Mouse (Mus musculus) spleen, adult 2 months (tissue): Measurements from ENCODE around the gene Rpp30. TPM values are rescaled to one million over a fixed set of nuclear protein-coding genes. Genes with fewer than 3 reads are reported as not detected.

ENCODE experiments used
- DNase-seq, 2 experiments: peaks; one replicate each; pipeline versions ENCODE4 v3.0.0 to v3.0.0-alpha.2; 2012 to 2021; ENCODE audit warnings: low spot score in 2 of 2, low read depth in 1 of 2
- H3K27ac ChIP-seq: fragments of 200-500 bp; 2 replicates; pipeline ENCODE4 v1.5.1; 2012; ENCODE audit warnings: low read length, inconsistent platforms; ENCODE audit not compliant: insufficient read depth
- H3K27me3 ChIP-seq: fragments of 200-500 bp; 2 replicates; pipeline ENCODE4 v1.6.1; 2012; ENCODE audit warnings: mild to moderate bottlenecking, moderate library complexity, low read length, inconsistent platforms; ENCODE audit not compliant: control insufficient read depth, insufficient read depth
- H3K36me3 ChIP-seq: fragments of 200-500 bp; 2 replicates; pipeline ENCODE4 v1.6.1; 2012; ENCODE audit warnings: mild to moderate bottlenecking, low read length, inconsistent platforms; ENCODE audit not compliant: control insufficient read depth, insufficient read depth
- H3K4me1 ChIP-seq: fragments of 200-500 bp; 2 replicates; pipeline ENCODE4 v1.6.1; 2011; ENCODE audit warnings: inconsistent platforms; ENCODE audit not compliant: control insufficient read depth, insufficient read depth, insufficient read length
- H3K4me3 ChIP-seq: fragments of 200-500 bp; 2 replicates; pipeline ENCODE4 v1.5.1; 2011; ENCODE audit warnings: mild to moderate bottlenecking, inconsistent platforms; ENCODE audit not compliant: insufficient read depth, insufficient read length; ENCODE audit errors: extremely low read depth
- CTCF ChIP-seq: fragments of 200-500 bp; IDR thresholded peaks from 2 replicates; pipeline ENCODE4 v1.5.1; 2011; ENCODE audit warnings: mild to moderate bottlenecking, inconsistent platforms; ENCODE audit not compliant: insufficient read depth, insufficient read length, insufficient replicate concordance; ENCODE audit errors: extremely low read depth
- POLR2A ChIP-seq: fragments of 200-500 bp; IDR thresholded peaks from 2 replicates; pipeline ENCODE4 v1.6.1; 2011; ENCODE audit warnings: low read depth, low read length, inconsistent platforms
- WGBS: fragments of 180-500 bp; shearing (Covaris S2); methylation state at CpG from one replicate; pipeline ENCODE4 v1.1.7; 2018; 5-methylcytosine and 5-hydroxymethylcytosine counted together
- polyA plus RNA-seq: library from polyadenylated mRNA; depleted of rRNA; stranded (reverse); fragments of >200 nt; gene quantifications from 2 replicates; pipeline ENCODE4 v1.2.3, GENCODE M21; 2012

The Rpp30 gene
- polyA plus RNA-seq, 1 experiment = 1.4 TPM

GRCm38 (mm10) chr19:36082606-36083261 is 782 bp upstream of the Rpp30 start:
- H3K4me1 ChIP-seq = peaks cover 4% of the 10 kb centered on the region; the same call in 1 of the 2 replicates
- H3K27me3 ChIP-seq = no peaks in the 10 kb centered on the region
- no peak overlapping the region for H3K27ac ChIP-seq
- TF ChIP-seq POLR2A = no peak
- TF ChIP-seq CTCF = peak; percentile 37; the same call in 1 of the 2 replicates
- no peaks in the 10 kb centered on the region for H3K36me3 ChIP-seq
- no peak overlapping the region for H3K4me3 ChIP-seq
- 51% methylated on average over 7 of the region's 7 CpGs for WGBS
- peak; percentile 27 to 52 for DNase-seq

- DNase-seq = no peak
- TF ChIP-seq POLR2A (no peak), CTCF (no peak)
- Histone ChIP-seq H3K27me3 (no peaks in the 10 kb centered on the region), H3K4me3 (no peak overlapping the region), H3K4me1 (no peaks in the 10 kb centered on the region), H3K36me3 (peaks cover 21% of the 10 kb centered on the region), H3K27ac (no peak overlapping the region)
- 36% methylated on average over 5 of the region's 5 CpGs for WGBS
These were observed 7.3 kb downstream of the Rpp30 start for GRCm38 (mm10) chr19:36090781-36091180.

GRCm38 (mm10) chr19:36097194-36097593 is 13.7 kb downstream of the Rpp30 start:
- 89% methylated on average over 3 of the region's 3 CpGs for WGBS
- no peaks in the 10 kb centered on the region for H3K27me3 ChIP-seq
- TF ChIP-seq CTCF = no peak
- TF ChIP-seq POLR2A = no peak
- DNase-seq = no peak
- H3K4me1 ChIP-seq = no peaks in the 10 kb centered on the region
- H3K4me3 ChIP-seq = no peak overlapping the region
- peaks cover 28% of the 10 kb centered on the region for H3K36me3 ChIP-seq
- no peak overlapping the region for H3K27ac ChIP-seq

GRCm38 (mm10) chr19:36098265-36098664 is 14.7 kb downstream of the Rpp30 start:
- no peak for DNase-seq
- peaks cover 28% of the 10 kb centered on the region for H3K36me3 ChIP-seq
- no peaks in the 10 kb centered on the region for H3K27me3 ChIP-seq
- no peak for TF ChIP-seq CTCF
- H3K27ac ChIP-seq = no peak overlapping the region
- no peak overlapping the region for H3K4me3 ChIP-seq
- H3K4me1 ChIP-seq = no peaks in the 10 kb centered on the region
- WGBS = 95% methylated on average over 1 of the region's 1 CpGs

- peaks cover 26% of the 10 kb centered on the region for H3K36me3 ChIP-seq
- WGBS = 93% methylated on average over 7 of the region's 7 CpGs
- H3K27me3 ChIP-seq = no peaks in the 10 kb centered on the region
- H3K27ac ChIP-seq = no peak overlapping the region
- no peak overlapping the region for H3K4me3 ChIP-seq
- TF ChIP-seq POLR2A = no peak
- TF ChIP-seq CTCF = no peak
- no peak for DNase-seq
- no peaks in the 10 kb centered on the region for H3K4me1 ChIP-seq
These were observed 15.4 kb downstream of the Rpp30 start for GRCm38 (mm10) chr19:36098916-36099315.

- Histone ChIP-seq H3K27ac (no peak overlapping the region), H3K4me1 (no peaks in the 10 kb centered on the region), H3K36me3 (peaks cover 19% of the 10 kb centered on the region), H3K27me3 (no peaks in the 10 kb centered on the region), H3K4me3 (no peak overlapping the region)
- no peak for DNase-seq
- no peak for TF ChIP-seq POLR2A
- TF ChIP-seq CTCF = no peak
- WGBS = 38% methylated on average over 5 of the region's 5 CpGs
These were observed 20.4 kb downstream of the Rpp30 start for GRCm38 (mm10) chr19:36103909-36104308.

- Histone ChIP-seq H3K36me3 (no peaks in the 10 kb centered on the region), H3K4me1 (no peaks in the 10 kb centered on the region), H3K27ac (no peak overlapping the region), H3K27me3 (no peaks in the 10 kb centered on the region), H3K4me3 (no peak overlapping the region)
- WGBS = 87% methylated on average over 26 of the region's 26 CpGs
- TF ChIP-seq CTCF = no peak
- no peak for TF ChIP-seq POLR2A
- DNase-seq = no peak
These were observed 25.9 kb downstream of the Rpp30 start for GRCm38 (mm10) chr19:36109318-36109944.
